Mouse (Mus musculus) 3134 (cell line): ENCODE measurements around the gene Gm21828.
"Not testable (repeated sequence)": the region's sequence is repeated elsewhere in the genome, so short reads cannot be mapped to it uniquely, and the experiment has no call there.

Experiments
- DNase-seq: peaks from one replicate; pipeline ENCODE4 v3.0.0-alpha.2; 2011; ENCODE audit warnings: low spot score; ENCODE audit not compliant: insufficient read length; ENCODE audit errors: extremely low read depth

Gm21828 gene

GRCm38 (mm10) chrY:13223828-13224227 lies at the start of gene Gm21828:
Gene Gm21828 (minus strand): TSS chrY:13223928.
- not testable (repeated sequence) for DNase-seq

- not testable (repeated sequence) for DNase-seq
Observed at GRCm38 (mm10) chrY:13252091-13252490, 28.4 kb upstream of the Gm21828 start, which contains the start of the genes Gm21440 and Gm21454. Gene Gm21440 (plus strand): TSS chrY:13252391. Gene Gm21454 (plus strand): TSS chrY:13252442.
